Mouse (Mus musculus) inflammation-experienced regulatory T-cells (primary cell): ENCODE data around the gene Tpsab1. TPM values are rescaled to one million over a fixed set of nuclear protein-coding genes. Genes with fewer than 3 reads are reported as not detected.

Source experiments
- polyA plus RNA-seq, 2 experiments: library from polyadenylated mRNA; unstranded; fragments of 100-300 nt; shearing (Covaris generic); gene quantifications; one replicate each; pipeline ENCODE4 v1.2.1; 2017

Tpsab1 gene
- polyA plus RNA-seq: 1 to 10 TPM in 1 of 2 experiments, under 1 TPM in 1; 0.33 to 5.1 TPM

DNA sequence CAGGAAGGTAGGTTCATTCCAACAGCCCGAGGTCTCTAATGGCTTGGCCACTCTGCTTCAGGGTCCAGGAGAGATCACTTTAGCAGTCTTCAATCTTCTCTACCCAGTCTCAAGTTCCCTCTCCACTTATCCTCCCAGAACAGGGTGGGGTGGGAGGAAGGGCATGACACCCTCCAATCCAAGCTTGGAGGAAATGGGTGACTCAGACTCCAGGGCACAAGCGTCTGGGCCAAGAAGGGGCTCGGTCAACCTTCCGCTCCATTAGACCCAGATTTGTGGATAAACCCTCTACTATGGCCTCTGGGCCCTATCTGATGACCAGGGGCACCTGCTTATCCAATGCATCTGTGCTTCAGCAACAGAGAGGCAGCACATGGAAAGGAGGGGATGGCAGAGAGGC is at the start of gene Tpsab1:
Gene Tpsab1, minus strand, starts transcription at position 101 of the 400 bp plus-strand sequence.

DNA sequence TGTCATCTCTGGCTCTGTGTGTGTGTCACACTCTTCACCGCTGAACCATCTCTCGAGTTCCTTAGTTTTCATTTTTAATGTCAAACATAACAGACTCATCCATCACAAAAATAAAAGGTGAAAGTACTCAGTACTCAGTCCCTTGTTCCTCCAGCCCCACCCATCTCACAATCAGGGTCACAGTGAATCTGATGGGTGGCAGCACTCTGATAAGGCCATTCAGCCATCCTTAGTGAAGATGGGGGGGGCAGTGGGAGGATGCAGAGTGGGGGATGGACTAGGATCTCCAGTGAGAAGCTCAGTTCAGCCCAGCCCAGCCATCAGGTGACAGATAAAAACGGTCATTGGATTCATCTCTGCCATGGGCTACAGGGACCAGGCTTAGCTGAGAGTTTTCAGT is 23.6 kb upstream of the Tpsab1 start, which contains the start of gene Tpsg1:
Gene Tpsg1, plus strand, starts transcription at position 301 of the 400 bp plus-strand sequence.

DNA sequence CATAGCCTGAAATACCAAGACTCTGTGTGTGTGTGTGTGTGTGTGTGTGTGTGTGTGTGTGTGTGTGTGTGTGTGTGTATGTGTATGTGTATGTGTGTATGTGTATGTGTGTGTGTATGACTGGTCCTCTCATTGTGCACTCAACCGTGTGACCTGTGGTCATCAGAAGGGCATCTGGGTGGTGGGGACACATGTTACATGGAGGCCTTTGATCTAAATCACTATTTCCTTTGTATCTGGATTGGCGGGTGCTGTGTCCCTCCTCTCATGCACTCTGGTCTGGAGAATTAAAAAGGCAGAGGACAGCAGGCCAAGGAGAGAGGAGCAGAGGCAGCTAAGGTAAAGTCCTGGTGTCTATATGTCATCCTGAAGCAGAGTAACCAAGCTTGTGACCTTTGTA is 20.6 kb upstream of the Tpsab1 start, which contains the start of gene Tpsb2:
Gene Tpsb2, plus strand, starts transcription at position 301 of the 400 bp plus-strand sequence.

DNA sequence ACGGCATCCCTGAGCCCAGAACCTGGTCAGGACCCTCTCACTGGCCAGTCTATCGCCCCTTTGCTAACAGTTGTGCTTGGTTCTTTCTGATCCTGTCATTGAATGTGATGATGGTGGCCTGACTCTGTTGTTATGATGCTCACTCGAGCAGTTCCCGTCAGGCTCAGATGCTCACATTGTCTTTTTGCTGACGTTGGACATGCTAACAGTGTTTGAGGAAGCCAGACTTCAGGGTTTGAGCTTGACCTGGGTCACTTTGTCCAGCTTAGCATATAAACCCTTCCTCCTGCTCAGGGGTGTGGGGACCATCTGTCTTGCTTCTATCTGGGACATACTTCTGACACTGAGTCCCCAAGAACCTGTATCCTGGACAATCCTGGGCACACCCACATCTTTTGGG is 27.0 kb downstream of the Tpsab1 start, which contains the start of gene Prss29:
Gene Prss29, plus strand, starts transcription at position 301 of the 400 bp plus-strand sequence.

DNA sequence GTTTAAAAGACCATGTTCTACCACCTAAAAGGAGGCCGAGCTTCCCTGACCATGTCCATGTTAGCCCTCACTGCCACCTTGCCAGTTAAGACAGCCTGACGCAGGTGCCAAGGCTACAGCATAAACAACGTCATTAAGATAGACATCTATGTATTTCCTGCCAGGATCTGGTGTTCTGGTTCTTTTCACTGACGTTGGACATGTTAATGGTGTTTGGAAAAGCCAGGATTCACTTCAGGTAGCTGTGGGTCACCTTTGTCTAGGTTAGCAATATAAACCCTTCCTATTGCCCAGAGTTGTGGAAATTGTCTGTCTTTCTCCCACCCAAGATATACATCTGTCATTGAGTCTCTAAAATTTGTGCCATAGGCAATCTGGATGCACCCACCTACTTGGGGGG is 37.0 kb downstream of the Tpsab1 start, which contains the start of gene Prss28:
Gene Prss28, plus strand, starts transcription at position 301 of the 400 bp plus-strand sequence.

DNA sequence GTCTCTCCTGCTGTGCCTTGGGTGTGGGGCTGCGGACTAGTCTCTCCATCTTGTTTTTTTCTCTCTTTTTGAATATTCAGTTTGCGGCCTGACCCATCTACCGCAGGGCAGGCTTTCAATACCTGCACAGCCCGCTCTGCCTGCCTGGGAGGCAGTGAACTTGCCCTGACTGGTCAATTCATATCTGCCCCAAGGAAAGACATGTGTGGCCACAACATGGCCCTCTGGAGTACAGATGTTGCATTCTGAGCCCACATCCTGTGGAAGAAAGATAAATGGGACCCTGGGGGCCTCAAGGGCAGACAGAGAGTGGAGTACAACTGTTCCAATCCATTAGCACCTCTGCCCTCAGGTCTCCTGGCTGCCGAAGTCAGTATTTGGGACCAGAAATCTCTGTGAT is 47.3 kb downstream of the Tpsab1 start, which contains the start of gene Prss34:
Gene Prss34, plus strand, starts transcription at position 301 of the 400 bp plus-strand sequence.

Other genes starting within 250 kb of the Tpsab1 start
- gene Telo2, start 229.6 kb downstream of the Tpsab1 start, polyA plus RNA-seq: 10 to 100 TPM; 27.2 to 36.5 TPM
- gene Ptx4, start 224.8 kb downstream of the Tpsab1 start, polyA plus RNA-seq: 1 to 10 TPM in 1 of 2 experiments, not detected in 1; 3.6 TPM
- gene Clcn7, start 212.2 kb downstream of the Tpsab1 start, polyA plus RNA-seq: 10 to 100 TPM; 32.2 to 36.1 TPM
- under 1 TPM in 1 of 2 experiments, not detected in 1; 0.47 TPM for gene Ccdc154, start 183.1 kb downstream of the Tpsab1 start, polyA plus RNA-seq
- gene Gm38655, start 170.1 kb downstream of the Tpsab1 start, polyA plus RNA-seq: not detected
- gene BC003965, start 161.0 kb downstream of the Tpsab1 start, polyA plus RNA-seq: 10 to 100 TPM; 27.3 to 34.1 TPM
- 10 to 100 TPM; 40.2 to 46.5 TPM for gene Unkl, start 157.2 kb downstream of the Tpsab1 start, polyA plus RNA-seq
- gene Gnptg, start 105.4 kb downstream of the Tpsab1 start, polyA plus RNA-seq: 100 to 1,000 TPM in 1 of 2 experiments, 10 to 100 TPM in 1; 92.8 to 106 TPM
- 10 to 100 TPM; 45.7 to 51.8 TPM for gene Tsr3, start 105.4 kb downstream of the Tpsab1 start, polyA plus RNA-seq
- gene Baiap3, start 89.2 kb downstream of the Tpsab1 start, polyA plus RNA-seq: 10 to 100 TPM; 18.0 to 45.5 TPM
- 100 to 1,000 TPM; 561 to 579 TPM for gene Ube2i, start 70.9 kb downstream of the Tpsab1 start, polyA plus RNA-seq
- 1 to 10 TPM in 1 of 2 experiments, under 1 TPM in 1; 0.13 to 2.9 TPM for gene Prss34, start 47.2 kb downstream of the Tpsab1 start, polyA plus RNA-seq
- gene Prss28, start 36.9 kb downstream of the Tpsab1 start, polyA plus RNA-seq: not detected
- not detected for gene Prss29, start 26.9 kb downstream of the Tpsab1 start, polyA plus RNA-seq
- gene Tpsb2, start 20.7 kb upstream of the Tpsab1 start, polyA plus RNA-seq: not detected
- not detected for gene Tpsg1, start 23.7 kb upstream of the Tpsab1 start, polyA plus RNA-seq
- under 1 TPM in 1 of 2 experiments, not detected in 1; 0.12 TPM for gene Cacna1h, start 88.2 kb upstream of the Tpsab1 start, polyA plus RNA-seq
- gene Tekt4, start 109.1 kb upstream of the Tpsab1 start, polyA plus RNA-seq: not detected
- gene Sstr5, start 151.7 kb upstream of the Tpsab1 start, polyA plus RNA-seq: not detected
- 1 to 10 TPM in 1 of 2 experiments, not detected in 1; 1.3 TPM for gene Sox8, start 225.1 kb upstream of the Tpsab1 start, polyA plus RNA-seq
- gene Lmf1, start 233.5 kb upstream of the Tpsab1 start, polyA plus RNA-seq: 10 to 100 TPM; 23.7 to 34.3 TPM